Mouse (Mus musculus): ENCODE results near the gene Iyd.
A peak's percentile ranks its signal among the peaks of the same experiment; 100 is the strongest.

The Iyd gene

GRCm38 (mm10) chr10:3555128-3555527, 15.1 kb downstream of the Iyd start:
- no peak for DNase-seq

- DNase-seq = no peak
Measured at GRCm38 (mm10) chr10:3556538-3556937, 16.5 kb downstream of the Iyd start.

- DNase-seq = no peak
Measured at GRCm38 (mm10) chr10:3559136-3559535, 19.1 kb downstream of the Iyd start.

DNA sequence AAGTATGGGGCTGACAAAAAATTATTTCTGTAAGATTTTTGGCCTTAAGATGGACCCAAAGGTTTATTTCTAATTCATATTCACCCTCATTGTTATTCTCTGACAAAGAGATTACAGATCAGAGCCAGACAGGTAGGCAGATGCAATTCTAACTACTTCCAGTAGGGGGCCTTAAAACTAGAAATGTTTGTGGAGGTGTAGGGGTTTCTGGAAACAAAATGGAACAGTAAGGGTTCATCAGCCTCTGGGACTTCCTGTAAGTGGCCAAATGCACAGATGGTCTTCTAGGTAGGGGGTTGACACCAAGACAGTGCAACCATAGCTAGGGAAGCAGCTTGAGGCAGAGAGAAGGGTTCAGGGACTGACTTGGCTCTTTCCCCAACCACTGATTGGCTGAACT, 22.1 kb downstream of the Iyd start:
- DNase-seq = no peak

GRCm38 (mm10) chr10:3565126-3565525, 25.1 kb downstream of the Iyd start:
- no peak for DNase-seq

- no peak for DNase-seq
Measured at GRCm38 (mm10) chr10:3567821-3568220, 27.8 kb downstream of the Iyd start.

DNA sequence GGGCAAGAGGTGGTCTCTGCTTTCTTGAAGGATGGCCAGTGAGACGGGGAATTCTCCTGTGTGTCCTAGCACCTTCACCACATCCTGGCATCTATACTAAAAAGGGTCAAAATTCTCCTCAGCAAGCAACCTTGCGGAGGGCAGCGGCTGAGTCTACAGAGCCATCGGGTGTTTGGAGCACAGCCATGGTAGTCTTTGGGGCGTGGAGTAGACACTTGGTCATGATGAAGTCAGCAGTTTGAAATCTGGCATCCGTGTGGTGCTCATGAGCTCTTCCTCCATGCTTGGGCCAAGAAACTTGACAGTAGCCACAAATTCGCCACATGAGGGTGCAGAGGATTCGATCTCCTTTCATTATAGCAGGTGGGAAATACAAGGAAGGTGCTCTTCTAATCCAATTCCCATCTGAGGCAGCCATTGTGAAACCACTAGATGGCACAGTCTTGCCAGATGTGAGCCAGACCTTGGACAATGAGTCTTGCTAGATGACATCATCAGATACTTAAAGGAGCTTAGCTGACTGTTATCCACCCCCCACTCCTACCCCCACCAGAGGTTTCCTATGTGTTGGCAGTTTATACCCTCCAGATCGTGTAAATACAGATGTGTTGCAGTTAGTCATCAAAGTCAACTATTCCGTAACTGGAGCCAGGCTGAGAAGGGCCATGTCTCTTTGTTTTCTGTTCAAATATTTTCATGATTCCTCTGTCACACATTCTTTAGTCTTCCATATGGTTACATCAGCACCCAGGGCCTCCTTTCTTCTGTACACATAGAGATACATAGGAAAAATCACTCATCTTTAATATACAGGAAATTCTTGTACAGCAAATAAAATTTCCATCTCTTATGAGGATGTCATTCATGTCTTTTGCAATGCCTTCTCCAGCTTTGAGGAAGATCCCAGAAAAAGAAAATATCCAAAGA, 32.9 kb downstream of the Iyd start:
- peak; percentile 31 for DNase-seq

DNA sequence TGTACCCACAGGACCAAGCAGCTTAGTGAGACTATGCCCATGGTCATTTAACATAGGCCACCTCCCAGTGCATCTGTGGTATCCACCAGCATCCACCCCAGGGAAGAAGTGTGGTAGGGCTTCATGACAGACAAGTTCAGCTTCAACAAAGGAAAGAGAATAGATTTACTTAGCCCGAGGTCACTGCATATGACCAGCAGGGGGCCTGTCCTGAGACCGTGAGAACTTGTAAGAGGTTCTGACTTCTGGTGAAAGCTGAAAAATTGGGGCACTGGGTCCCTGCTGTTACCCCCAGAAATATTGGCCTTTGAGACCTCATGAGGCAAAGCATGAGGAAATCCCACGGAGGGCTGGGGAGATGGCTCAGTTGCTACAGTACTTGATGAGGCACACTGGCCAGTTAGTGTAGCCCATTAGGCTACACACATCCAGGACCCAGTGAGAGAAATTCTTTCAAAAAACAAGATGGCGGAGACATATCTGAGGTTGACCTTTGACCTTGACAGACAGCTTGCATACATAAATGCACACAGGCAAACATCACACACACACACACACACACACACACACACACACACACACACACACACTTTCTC, 34.0 kb downstream of the Iyd start:
- no peak for DNase-seq

DNA sequence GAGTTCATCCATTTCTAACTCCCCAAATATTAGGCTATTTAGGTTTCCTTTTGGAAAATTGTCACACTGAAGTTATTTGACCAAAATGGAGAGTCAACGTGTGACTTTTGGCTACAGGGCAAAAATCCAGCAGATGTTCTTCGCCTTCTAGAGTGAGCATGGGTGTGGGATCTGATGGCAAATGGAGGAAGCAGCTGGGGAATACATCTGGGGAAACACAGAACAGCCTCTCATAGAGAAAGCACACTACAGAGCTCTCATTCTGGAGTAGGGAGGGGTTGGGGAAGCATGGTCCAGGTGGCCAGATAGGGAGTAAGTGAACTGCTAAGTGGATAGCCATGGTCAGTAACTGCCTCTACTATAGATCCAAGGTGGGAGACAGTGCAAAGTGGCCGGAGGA, 50.6 kb downstream of the Iyd start:
- no peak for DNase-seq

GRCm38 (mm10) chr10:3591790-3592189, 51.8 kb downstream of the Iyd start:
- DNase-seq = no peak

DNA sequence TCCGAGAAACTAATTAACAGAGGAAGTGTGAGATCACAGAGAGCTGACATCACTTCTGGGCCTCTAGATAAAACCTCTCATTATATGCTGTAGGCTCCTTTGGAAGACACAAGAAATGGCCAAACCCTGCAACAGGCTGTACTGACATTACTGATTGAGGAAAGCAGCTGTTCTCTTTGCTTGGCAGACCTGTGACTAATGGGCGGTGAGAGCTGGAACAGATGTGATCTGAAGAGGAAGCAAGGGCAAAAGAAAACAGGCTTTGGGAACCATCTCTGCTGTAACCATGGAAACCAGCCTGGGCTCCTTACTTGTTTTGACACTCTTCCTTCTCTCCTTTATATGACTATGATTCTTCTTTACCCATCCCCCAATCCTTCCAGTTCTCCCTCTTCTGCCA, 56.7 kb downstream of the Iyd start:
- DNase-seq = no peak

- no peak for DNase-seq
Measured at GRCm38 (mm10) chr10:3597760-3598159, 57.7 kb downstream of the Iyd start.
